Mouse (Mus musculus) neural tube, embryonic 14.5 days (tissue): ENCODE results near the gene Vwa3a. TPM values are rescaled to one million over a fixed set of nuclear protein-coding genes. Genes with fewer than 3 reads are reported as not detected.
A peak's percentile ranks its signal among the peaks of the same experiment; 100 is the strongest.

Experiments
- ATAC-seq: fragments of 200-750 bp; cut with Nextera tagmentation; 2 replicates; pipeline ENCODE4 v1.8.0; 2017; ENCODE audit warnings: low read depth, mild to moderate bottlenecking, moderate TSS enrichment, moderate library complexity
- H3K27ac ChIP-seq: fragments of 300-500 bp; sonication (generic); 2 replicates; pipeline ENCODE4 v1.5.1; 2014; ENCODE audit warnings: low read depth, mild to moderate bottlenecking, control low read depth, low read length, moderate library complexity, mixed read lengths
- H3K27me3 ChIP-seq: fragments of 300-500 bp; sonication (generic); 2 replicates; pipeline ENCODE4 v1.6.1; 2014; ENCODE audit warnings: low read length; ENCODE audit not compliant: control insufficient read depth, insufficient read depth
- H3K36me3 ChIP-seq: fragments of 300-500 bp; sonication (generic); 2 replicates; pipeline ENCODE4 v1.6.1; 2014; ENCODE audit warnings: low read length, mixed read lengths; ENCODE audit not compliant: control insufficient read depth, insufficient read depth
- H3K4me1 ChIP-seq: fragments of 300-500 bp; sonication (generic); 2 replicates; pipeline ENCODE4 v1.6.1; 2014; ENCODE audit warnings: low read length; ENCODE audit not compliant: control insufficient read depth, insufficient read depth
- H3K4me2 ChIP-seq: fragments of 300-500 bp; sonication (generic); 2 replicates; pipeline ENCODE4 v1.6.1; 2014; ENCODE audit warnings: mild to moderate bottlenecking, low read depth, low read length, control low read depth
- H3K4me3 ChIP-seq: fragments of 300-500 bp; sonication (generic); 2 replicates; pipeline ENCODE4 v1.5.1; 2014; ENCODE audit warnings: low read depth, low read length, control low read depth, mixed read lengths
- H3K9ac ChIP-seq: fragments of 300-500 bp; sonication (generic); replicated peaks from 2 replicates; pipeline ENCODE4 v1.6.1; 2014; ENCODE audit warnings: low read depth, mild to moderate bottlenecking, control low read depth, low read length, mixed read lengths
- H3K9me3 ChIP-seq: fragments of 300-500 bp; sonication (generic); 2 replicates; pipeline ENCODE4 v1.6.1; 2016; ENCODE audit warnings: low read length; ENCODE audit not compliant: control insufficient read depth
- WGBS: fragments of 180-500 bp; shearing (Covaris S2); extraction: QIAGEN DNeasy Blood & Tissue Kit; methylation state at CpG from one replicate; pipeline ENCODE4 v1.1.7; 2014; 5-methylcytosine and 5-hydroxymethylcytosine counted together
- polyA plus RNA-seq: library from polyadenylated mRNA; unstranded; fragments of >200 nt; fragmentation: Nextera tagmentation; extraction: Ambion mirVana; gene quantifications from 2 replicates; pipeline ENCODE4 v1.2.1, GENCODE M21; 2014

Gene Vwa3a
- polyA plus RNA-seq, 1 experiment from 2014 or later, result 1.1 TPM

- peak overlapping the region; percentile 50 for H3K4me2 ChIP-seq
- 1% methylated on average over 41 of the region's 41 CpGs for WGBS
- peak overlapping the region; percentile 71; the same call in 1 of the 2 replicates for H3K27ac ChIP-seq
- peak; percentile 92 for ATAC-seq
- no peaks in the 10 kb centered on the region for H3K36me3 ChIP-seq
- peak overlapping the region; percentile 51 for H3K4me3 ChIP-seq
- no peaks in the 10 kb centered on the region for H3K4me1 ChIP-seq
- H3K27me3 ChIP-seq, result no peaks in the 10 kb centered on the region
- peak overlapping the region; percentile 43 for H3K9ac ChIP-seq
- H3K9me3 ChIP-seq, result no peaks in the 10 kb centered on the region
Measured at GRCm38 (mm10) chr7:120835449-120836359, 96.6 kb downstream of the Vwa3a start.

DNA sequence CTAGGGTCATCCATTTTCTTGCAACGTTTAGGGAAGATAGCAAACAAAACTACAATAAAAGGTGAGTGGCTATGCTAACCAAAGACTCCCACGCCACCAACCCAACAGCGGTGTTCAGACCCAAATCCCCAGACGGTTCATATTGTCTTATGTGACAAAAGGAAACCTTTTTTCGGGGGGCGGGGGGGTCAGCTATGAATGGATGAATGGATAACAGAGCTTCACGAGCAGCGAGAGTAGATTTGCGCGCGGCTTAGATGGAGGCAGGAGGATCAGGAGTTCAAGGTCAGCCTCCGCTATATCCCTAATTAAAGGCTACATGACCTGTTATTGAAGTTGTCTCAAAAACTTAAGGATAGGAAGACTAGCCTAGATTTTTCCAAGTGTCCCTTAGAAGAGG is 97.2 kb downstream of the Vwa3a start:
- peak overlapping the region; percentile 43; the same call in 1 of the 2 replicates for H3K9ac ChIP-seq
- no peaks in the 10 kb centered on the region for H3K36me3 ChIP-seq
- no peak for ATAC-seq
- peak overlapping the region; percentile 50 for H3K4me2 ChIP-seq
- WGBS, result 4% methylated on average over 12 of the region's 12 CpGs
- H3K27ac ChIP-seq, result peak overlapping the region; percentile 39; the same call in 1 of the 2 replicates
- no peaks in the 10 kb centered on the region for H3K9me3 ChIP-seq
- peak overlapping the region; percentile 51 for H3K4me3 ChIP-seq
- H3K4me1 ChIP-seq, result no peaks in the 10 kb centered on the region
- no peaks in the 10 kb centered on the region for H3K27me3 ChIP-seq

GRCm38 (mm10) chr7:120838436-120839160 is 99.5 kb downstream of the Vwa3a start:
- Histone ChIP-seq H3K27me3 (no peaks in the 10 kb centered on the region), H3K9me3 (no peaks in the 10 kb centered on the region), H3K4me2 (no peak overlapping the region), H3K9ac (no peak overlapping the region), H3K4me1 (no peaks in the 10 kb centered on the region), H3K27ac (no peak overlapping the region), H3K36me3 (no peaks in the 10 kb centered on the region), H3K4me3 (no peak overlapping the region)
- WGBS, result 64% methylated on average over 5 of the region's 5 CpGs
- ATAC-seq, result no peak

- no peak for ATAC-seq
- Histone ChIP-seq H3K4me1 (peaks cover 6% of the 10 kb centered on the region; the same call in 1 of the 2 replicates), H3K4me3 (no peak overlapping the region), H3K27ac (no peak overlapping the region), H3K9me3 (no peaks in the 10 kb centered on the region), H3K4me2 (no peak overlapping the region), H3K27me3 (no peaks in the 10 kb centered on the region), H3K9ac (no peak overlapping the region), H3K36me3 (no peaks in the 10 kb centered on the region)
- 77% methylated on average over 2 of the region's 2 CpGs for WGBS
Measured at GRCm38 (mm10) chr7:120839786-120840185, 100.7 kb downstream of the Vwa3a start.

- Histone ChIP-seq H3K27ac (peak within 1 kb of the TSS; percentile 89), H3K4me1 (peaks cover 7% of the 10 kb centered on the region; the same call in 1 of the 2 replicates), H3K4me3 (peak within 1 kb of the TSS; percentile 55), H3K27me3 (no peaks in the 10 kb centered on the region), H3K9me3 (no peaks in the 10 kb centered on the region), H3K4me2 (peak within 1 kb of the TSS; percentile 50), H3K36me3 (no peaks in the 10 kb centered on the region), H3K9ac (peak within 1 kb of the TSS; percentile 69)
- 4% methylated on average over 35 of the region's 35 CpGs for WGBS
- peak; percentile 96 for ATAC-seq
Measured at GRCm38 (mm10) chr7:120842345-120843036, 103.4 kb downstream of the Vwa3a start, which contains the start of gene Eef2k. TSS of gene Eef2k (plus strand) at chr7:120842831.

DNA sequence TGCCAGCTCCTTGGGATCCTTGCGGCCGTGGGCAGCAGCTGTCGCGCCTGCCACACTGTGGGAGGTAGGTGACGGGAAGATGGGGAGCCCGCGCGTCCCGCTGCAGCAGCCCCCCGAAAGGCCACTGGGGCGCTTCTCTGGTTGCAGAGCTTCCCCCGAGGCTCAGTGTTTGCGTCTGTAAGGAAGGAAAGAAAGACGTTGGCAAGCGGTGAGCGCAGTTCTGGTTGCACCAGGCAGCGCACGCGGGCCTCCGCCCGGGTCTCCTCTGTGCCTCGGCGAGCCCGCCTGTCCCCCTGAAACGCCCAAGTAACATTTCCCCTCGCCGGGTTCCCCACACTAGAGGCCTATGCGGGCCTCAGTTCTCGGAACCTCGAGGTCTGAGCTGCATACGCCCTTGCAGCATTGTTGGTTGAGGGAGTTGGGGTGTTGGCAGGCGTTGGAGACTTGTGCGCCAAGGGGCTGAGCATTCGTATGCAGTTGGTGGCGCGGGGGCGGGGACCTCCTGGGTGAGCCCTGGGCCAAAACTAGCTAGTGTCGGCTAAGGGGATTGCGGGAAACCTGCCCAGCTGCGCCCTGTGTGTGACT is 104.0 kb downstream of the Vwa3a start:
- H3K4me2 ChIP-seq, result peak overlapping the region; percentile 50
- WGBS, result under 1% methylated on average over 39 of the region's 40 CpGs
- no peaks in the 10 kb centered on the region for H3K9me3 ChIP-seq
- peak overlapping the region; percentile 55 for H3K4me3 ChIP-seq
- no peaks in the 10 kb centered on the region for H3K27me3 ChIP-seq
- no peaks in the 10 kb centered on the region for H3K36me3 ChIP-seq
- peak; percentile 83 for ATAC-seq
- H3K27ac ChIP-seq, result peak overlapping the region; percentile 89
- peak overlapping the region; percentile 69 for H3K9ac ChIP-seq
- peaks cover 7% of the 10 kb centered on the region; the same call in 1 of the 2 replicates for H3K4me1 ChIP-seq

DNA sequence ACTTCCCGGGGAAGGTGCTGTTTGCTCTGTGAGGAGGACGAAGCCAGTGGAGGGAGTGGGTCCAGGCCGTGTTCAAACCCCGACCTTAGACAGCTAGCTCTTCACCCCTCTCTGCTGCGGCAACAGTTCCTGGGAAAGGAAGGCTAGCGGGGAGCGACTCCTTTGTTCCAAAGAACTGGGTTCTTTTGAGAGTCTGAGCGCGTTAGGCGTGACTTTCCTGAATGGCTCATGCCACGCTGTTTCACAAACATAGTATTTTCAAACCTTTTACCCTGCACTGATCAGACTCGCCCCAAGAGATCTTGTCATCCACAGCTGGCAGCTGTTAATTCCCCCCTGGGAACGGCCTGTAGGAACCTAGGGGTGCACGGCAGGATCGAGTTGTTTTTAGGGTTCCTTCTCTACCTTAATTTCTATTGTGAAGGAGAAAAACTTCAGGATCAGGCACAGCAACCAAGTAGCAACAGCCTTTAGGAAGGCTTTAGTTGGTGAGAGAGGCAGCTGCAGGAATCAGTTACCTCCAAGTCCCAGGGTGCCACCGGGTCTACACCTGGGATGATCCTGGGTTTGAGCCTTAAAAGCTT is 104.8 kb downstream of the Vwa3a start:
- no peaks in the 10 kb centered on the region for H3K27me3 ChIP-seq
- H3K4me1 ChIP-seq, result peaks cover 7% of the 10 kb centered on the region; the same call in 1 of the 2 replicates
- 1% methylated on average over 16 of the region's 16 CpGs for WGBS
- no peaks in the 10 kb centered on the region for H3K36me3 ChIP-seq
- H3K27ac ChIP-seq, result peak overlapping the region; percentile 89; the same call in 1 of the 2 replicates
- H3K4me2 ChIP-seq, result peak overlapping the region; percentile 50
- peak overlapping the region; percentile 55 for H3K4me3 ChIP-seq
- 0 out of 2 replicates have a peak, but pooled peaks have one; percentile 13 for ATAC-seq
- no peaks in the 10 kb centered on the region for H3K9me3 ChIP-seq
- H3K9ac ChIP-seq, result peak overlapping the region; percentile 69; the same call in 1 of the 2 replicates

DNA sequence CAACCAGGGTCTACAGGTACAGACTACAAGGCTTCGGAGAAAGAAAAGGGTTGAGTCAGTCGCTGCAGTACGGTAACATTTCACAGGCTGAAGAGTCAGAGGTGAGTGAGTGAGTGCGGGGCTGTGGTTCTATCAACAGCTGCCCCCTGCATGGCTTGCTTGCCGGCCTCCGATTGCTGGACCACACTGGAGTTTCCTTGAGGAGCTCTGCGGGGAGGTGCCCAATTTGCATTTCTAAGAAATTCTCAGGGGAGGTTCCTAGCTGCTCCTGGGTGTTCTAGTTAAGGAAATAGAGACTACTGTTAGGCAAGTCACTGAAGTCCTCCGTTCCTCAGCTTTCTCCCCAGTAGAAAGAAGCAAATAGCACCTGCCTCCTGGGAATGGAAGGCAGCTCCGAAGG is 105.6 kb downstream of the Vwa3a start:
- Histone ChIP-seq H3K9me3 (no peaks in the 10 kb centered on the region), H3K9ac (0 out of 2 replicates have a peak overlapping the region, but pooled peaks have one; percentile 12), H3K27me3 (no peaks in the 10 kb centered on the region), H3K27ac (no peak overlapping the region), H3K4me3 (peak overlapping the region; percentile 55; the same call in 1 of the 2 replicates), H3K4me2 (peak overlapping the region; percentile 50), H3K4me1 (peaks cover 7% of the 10 kb centered on the region; the same call in 1 of the 2 replicates), H3K36me3 (no peaks in the 10 kb centered on the region)
- no peak for ATAC-seq
- WGBS, result 6% methylated on average over 9 of the region's 9 CpGs
